Mouse (Mus musculus): ENCODE measurements around the gene Akr1c14.
"Not testable (repeated sequence)": the region's sequence is repeated elsewhere in the genome, so short reads cannot be mapped to it uniquely, and the experiment has no call there.

Akr1c14 gene

GRCm38 (mm10) chr13:4110281-4111188 is 61.7 kb downstream of the Akr1c14 start:
- in situ Hi-C loops (cut with MboI; ENCODE audit: low pct_unique_long_range_greater_than_20kb in 1 of 2, low sequenced_read_pairs in 2 of 2, unreplicated experiment in 1 of 2) = loop anchor here in 1 of 2 experiments (25.0 kb wide), 1 partner anchor 502 kb away; the partner anchor contains the start of gene Akr1e1

- in situ Hi-C loops (cut with MboI; ENCODE audit: low pct_unique_long_range_greater_than_20kb in 1 of 2, low sequenced_read_pairs in 2 of 2, unreplicated experiment in 1 of 2) = loop anchor here in 1 of 2 experiments (25.0 kb wide), 1 partner anchor 493 kb away; the partner anchor contains the start of gene Akr1e1
These were observed 70.5 kb downstream of the Akr1c14 start for GRCm38 (mm10) chr13:4119181-4119904.

- in situ Hi-C loops (cut with MboI; ENCODE audit: low pct_unique_long_range_greater_than_20kb in 1 of 2, low sequenced_read_pairs in 2 of 2, unreplicated experiment in 1 of 2) = loop anchor here in 1 of 2 experiments (25.0 kb wide), 1 partner anchor 489 kb away; the partner anchor contains the start of gene Akr1e1
These were observed 74.3 kb downstream of the Akr1c14 start for GRCm38 (mm10) chr13:4123146-4123545.

GRCm38 (mm10) chr13:4124471-4124870 is 75.7 kb downstream of the Akr1c14 start:
- in situ Hi-C loops (cut with MboI; ENCODE audit: low pct_unique_long_range_greater_than_20kb in 1 of 2, low sequenced_read_pairs in 2 of 2, unreplicated experiment in 1 of 2) = loop anchor here in 1 of 2 experiments (25.0 kb wide), 1 partner anchor 488 kb away; the partner anchor contains the start of gene Akr1e1

GRCm38 (mm10) chr13:4125846-4126245 is 77.0 kb downstream of the Akr1c14 start:
- in situ Hi-C loops (cut with MboI; ENCODE audit: low pct_unique_long_range_greater_than_20kb in 1 of 2, low sequenced_read_pairs in 2 of 2, unreplicated experiment in 1 of 2) = not testable (repeated sequence)

- in situ Hi-C loops (cut with MboI; ENCODE audit: low pct_unique_long_range_greater_than_20kb in 1 of 2, low sequenced_read_pairs in 2 of 2, unreplicated experiment in 1 of 2) = no loop called here
These were observed 80.3 kb downstream of the Akr1c14 start for GRCm38 (mm10) chr13:4129100-4129499.

- in situ Hi-C loops (cut with MboI; ENCODE audit: low pct_unique_long_range_greater_than_20kb in 1 of 2, low sequenced_read_pairs in 2 of 2, unreplicated experiment in 1 of 2) = loop anchor here (10.0 kb wide), 1 partner anchor 153 kb away; no protein-coding TSS in a partner anchor
These were observed 82.5 kb downstream of the Akr1c14 start for GRCm38 (mm10) chr13:4131317-4131716.

GRCm38 (mm10) chr13:4131721-4132120 is 82.9 kb downstream of the Akr1c14 start:
- in situ Hi-C loops (cut with MboI; ENCODE audit: low pct_unique_long_range_greater_than_20kb in 1 of 2, low sequenced_read_pairs in 2 of 2, unreplicated experiment in 1 of 2) = loop anchor here (10.0 kb wide), 1 partner anchor 153 kb away; no protein-coding TSS in a partner anchor

GRCm38 (mm10) chr13:4133070-4133469 is 84.3 kb downstream of the Akr1c14 start:
- in situ Hi-C loops (cut with MboI; ENCODE audit: low pct_unique_long_range_greater_than_20kb in 1 of 2, low sequenced_read_pairs in 2 of 2, unreplicated experiment in 1 of 2) = loop anchor here (10.0 kb wide), 1 partner anchor 152 kb away; no protein-coding TSS in a partner anchor

All from mouse embryonic stem cell (cell line).